Mouse (Mus musculus): ENCODE data around the gene Npas3. TPM values are rescaled to one million over a fixed set of nuclear protein-coding genes. Genes with fewer than 3 reads are reported as not detected.
A peak's percentile ranks its signal among the peaks of the same experiment; 100 is the strongest.

Gene Npas3
- total RNA-seq, 2 experiments from 2014 or later = 1.3 to 2.8 TPM

GRCm38 (mm10) chr12:53999647-54000637 lies 751.5 kb downstream of the Npas3 start:
- no peak for DNase-seq

GRCm38 (mm10) chr12:54002496-54002895 lies 754.0 kb downstream of the Npas3 start:
- peak in 1 of 2 experiments; percentile 31 for DNase-seq

DNA sequence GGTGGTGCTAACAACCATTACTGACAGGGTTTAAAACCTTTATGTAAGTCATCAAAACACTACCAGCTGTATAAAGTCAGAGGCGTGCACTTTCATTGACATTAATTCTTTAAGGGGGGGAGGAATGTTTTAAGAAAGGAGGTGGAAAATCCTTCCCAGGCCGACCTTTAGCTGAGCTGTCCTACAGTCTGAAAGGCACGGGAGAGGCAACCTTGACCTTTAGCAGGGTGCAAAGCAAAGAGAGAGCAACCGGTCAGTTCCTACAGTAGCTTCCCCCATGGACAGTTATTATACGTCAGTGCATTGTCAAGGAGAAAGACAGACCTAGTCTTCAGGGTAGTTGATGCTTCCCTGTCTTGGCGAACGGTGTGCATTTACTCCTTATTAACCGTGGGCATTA lies 756.1 kb downstream of the Npas3 start:
- DNase-seq = peak; percentile 60

DNA sequence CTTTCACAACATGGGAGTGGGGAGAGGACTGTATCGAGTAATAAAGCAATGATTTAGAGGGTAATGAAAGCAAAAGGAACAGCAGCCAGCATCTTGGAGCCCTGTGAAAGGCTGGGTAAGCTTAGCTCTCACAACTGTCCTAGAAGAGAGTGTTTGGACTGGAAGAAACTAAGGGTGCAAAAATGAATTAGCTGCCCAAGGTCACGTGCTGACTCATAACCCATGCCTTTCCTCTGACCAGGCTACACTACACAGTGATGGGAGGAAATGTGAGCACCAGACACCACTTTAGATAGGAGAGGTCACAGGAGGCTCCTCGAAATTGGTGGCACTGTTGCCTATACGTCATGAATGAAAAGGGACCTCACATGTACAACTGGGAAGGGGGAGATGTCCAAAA lies 757.1 kb downstream of the Npas3 start:
- DNase-seq = peak; percentile 61 to 71

DNA sequence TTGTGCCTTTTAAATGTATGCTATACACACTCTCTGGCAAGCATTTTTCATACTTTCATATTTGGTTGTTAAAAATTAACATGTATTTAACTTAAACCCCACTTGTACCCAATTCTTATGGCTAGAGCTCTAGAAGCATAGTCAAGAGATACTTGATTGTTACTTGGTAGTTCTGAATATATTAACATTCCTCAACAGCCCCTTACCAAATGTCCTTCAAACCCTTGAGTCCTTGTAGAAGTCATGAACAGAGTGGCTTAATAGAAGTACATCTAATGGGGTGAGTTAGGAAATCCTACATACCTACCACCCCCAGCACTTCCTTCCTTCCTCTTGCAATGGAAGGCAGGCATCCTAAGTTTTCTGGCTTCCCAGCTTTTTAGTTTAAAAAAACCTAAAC lies 766.8 kb downstream of the Npas3 start:
- no peak for DNase-seq

GRCm38 (mm10) chr12:54017949-54018348 lies 769.5 kb downstream of the Npas3 start:
- no peak for DNase-seq

DNA sequence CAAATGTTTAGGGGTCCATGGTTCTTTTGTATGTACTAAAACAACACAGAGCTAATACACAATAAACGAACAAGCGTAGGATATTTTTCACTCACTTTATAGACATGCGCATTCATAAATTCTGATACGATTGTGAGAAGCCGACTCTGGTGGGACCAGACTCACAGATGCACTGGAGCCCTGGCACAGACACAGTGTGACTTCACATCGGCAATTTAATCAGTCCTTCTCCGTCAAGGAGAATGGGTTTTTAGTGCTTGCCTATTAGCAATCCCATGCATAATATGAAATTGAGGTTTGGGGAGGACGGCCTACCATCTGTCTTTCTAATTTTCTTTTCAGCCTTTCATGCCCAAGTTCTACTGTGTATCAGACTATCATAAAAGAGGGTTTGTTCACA lies 771.5 kb downstream of the Npas3 start:
- DNase-seq = no peak

- DNase-seq = no peak
Measured at GRCm38 (mm10) chr12:54034666-54035346, 786.3 kb downstream of the Npas3 start.

- no peak for DNase-seq
Measured at GRCm38 (mm10) chr12:54037602-54038001, 789.1 kb downstream of the Npas3 start.

GRCm38 (mm10) chr12:54042996-54043544 lies 794.6 kb downstream of the Npas3 start:
- no peak for DNase-seq

DNA sequence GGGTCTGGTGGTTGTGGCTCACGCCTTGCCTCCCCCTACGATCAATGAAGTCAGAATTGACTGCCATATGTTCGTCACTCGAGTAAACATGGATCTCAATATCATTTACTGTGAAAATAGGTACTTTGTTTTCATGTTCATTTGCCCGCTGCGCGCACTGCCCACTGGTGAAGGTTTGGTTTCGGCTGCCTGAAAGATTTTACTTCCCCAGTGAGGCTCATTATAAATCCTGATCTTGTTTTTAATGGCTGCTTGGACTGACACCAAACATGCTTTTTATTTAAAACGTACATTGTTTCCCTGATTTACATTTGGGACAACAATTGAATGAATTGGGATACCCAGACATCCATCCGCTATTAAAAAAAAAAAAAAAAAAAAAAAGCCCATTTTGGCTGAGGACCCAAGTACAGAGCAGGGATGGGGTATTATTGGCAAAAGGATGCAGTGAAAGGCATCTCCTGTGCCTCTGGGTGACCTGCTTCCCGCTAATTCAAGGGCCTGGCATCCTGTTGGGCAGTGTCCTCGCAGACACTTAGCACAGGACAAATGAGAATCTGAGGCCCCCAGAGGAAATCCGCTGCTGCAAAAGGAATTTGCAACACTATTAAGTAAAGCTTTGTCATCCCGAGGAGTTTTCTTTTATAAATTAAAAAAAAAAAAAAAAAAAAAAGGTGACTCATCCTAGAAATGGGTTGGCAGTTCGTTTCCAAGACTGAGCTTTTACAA lies 796.3 kb downstream of the Npas3 start:
- DNase-seq = peak in 1 of 2 experiments; percentile 27

- no peak for DNase-seq
Measured at GRCm38 (mm10) chr12:54045360-54045759, 796.9 kb downstream of the Npas3 start.

DNA sequence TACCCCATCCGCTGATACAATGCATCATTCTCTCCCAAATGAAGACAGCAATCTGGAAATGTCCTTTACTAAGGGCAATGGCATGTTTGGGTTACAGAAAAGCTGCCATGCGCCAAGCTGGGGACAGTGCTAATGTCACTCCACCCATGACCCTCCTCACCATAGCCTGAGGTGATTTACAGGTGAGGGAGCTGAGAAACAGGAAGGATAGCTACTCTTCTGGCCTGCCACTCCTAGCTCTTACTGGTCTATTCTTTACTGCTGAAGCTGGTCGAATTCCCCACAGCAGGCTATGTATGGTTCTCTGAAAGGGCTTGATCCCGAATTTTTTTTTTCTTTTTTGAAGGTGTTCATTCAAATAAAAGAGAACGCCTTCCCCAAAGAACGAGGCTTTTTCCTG lies 798.3 kb downstream of the Npas3 start:
- DNase-seq = no peak

DNA sequence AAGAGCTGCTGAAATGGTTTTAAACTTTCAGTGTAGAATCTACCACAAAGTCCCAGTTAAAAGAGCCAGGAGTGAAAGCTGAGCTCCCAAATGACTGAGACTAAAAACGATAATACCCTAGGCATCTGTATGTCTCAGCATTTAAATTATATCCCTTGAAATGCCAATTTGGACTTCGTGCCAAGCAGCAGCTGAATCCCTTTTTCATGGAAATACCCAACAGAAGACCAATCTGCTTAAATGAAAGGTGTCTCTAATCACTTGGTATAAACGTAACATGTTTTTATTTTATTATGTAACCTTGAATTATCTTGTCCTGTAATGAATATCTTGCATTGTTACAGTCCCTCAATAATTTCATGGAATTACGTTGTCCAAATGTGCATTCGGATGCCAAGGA lies 799.6 kb downstream of the Npas3 start:
- no peak for DNase-seq

- no peak for DNase-seq
Measured at GRCm38 (mm10) chr12:54049926-54050325, 801.4 kb downstream of the Npas3 start.

DNA sequence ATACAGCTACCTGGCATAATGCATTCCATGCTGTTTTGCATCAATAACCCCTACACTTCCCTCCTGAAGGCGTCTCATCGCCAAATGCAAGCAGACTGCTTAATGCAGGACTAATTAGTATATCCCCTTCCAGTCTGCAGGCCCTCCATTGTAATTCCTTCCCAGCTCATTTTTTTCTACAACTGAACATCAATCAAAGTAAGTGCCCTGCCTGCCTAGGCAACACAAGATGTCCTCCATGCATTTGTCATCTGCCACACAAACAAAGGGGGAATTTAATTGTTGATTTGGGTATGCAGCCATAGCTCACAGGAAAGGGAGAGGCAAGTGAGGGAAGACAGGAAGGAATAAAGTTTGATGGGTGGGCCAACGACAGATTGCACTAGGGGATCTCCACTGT lies 804.5 kb downstream of the Npas3 start:
- DNase-seq = no peak

DNA sequence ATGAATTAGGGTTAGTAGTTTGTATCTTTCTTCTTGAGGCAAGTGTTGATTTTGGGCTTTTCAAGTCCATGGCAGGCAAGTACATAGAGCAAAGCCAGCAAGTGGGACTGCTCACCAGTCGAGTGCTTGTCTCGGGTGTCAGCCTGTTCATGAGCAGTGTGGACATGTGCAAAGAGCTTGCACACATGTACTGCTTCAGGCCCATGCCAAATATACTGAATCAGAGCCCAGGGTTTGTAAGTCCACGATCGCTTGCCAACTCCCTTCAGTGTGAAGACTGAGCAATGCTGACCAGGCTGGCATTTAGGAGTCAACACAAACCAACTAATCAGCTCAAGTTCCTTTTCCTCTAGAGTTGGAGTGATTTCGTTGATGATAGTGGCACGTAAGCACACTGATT lies 805.1 kb downstream of the Npas3 start:
- no peak for DNase-seq

DNA sequence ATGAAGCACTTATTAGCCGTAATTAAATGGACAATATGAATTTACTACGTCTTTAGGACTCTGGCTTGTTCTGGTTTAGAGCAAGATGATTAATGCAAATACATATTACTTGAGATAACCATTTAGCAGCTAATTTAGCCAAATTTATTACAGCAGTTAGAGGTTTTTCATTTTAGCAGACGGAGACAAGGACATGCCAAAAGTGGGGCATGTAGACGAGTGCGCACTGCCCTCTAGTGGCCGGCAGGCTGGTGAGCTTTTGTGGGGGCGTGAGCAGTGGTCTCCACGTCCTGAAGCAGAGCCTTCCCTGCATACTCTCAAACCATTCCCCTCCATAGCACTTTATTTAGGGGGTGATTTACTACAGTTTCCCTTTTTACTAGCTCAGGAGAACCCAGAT lies 812.3 kb downstream of the Npas3 start:
- peak; percentile 81 to 86 for DNase-seq

DNA sequence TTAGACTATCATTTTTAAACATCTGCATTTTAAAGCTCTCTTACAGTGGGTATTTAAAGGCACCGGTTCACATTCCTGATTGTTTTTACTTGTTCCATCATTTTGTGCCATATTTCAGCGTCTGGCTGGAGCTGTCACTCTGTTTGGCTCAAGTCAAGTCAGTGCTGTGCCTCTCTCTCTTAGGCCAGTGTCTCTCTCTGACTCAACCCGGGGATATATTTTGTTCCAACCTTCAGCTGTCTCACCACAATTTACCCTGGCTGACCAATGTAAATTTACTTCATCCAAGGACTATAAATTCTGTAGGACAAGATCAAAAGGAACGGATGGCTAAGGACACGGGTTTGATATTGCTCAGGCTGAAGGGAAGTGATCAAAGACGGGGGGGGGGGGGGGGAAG lies 812.7 kb downstream of the Npas3 start:
- DNase-seq = peak; percentile 38 to 50

DNA sequence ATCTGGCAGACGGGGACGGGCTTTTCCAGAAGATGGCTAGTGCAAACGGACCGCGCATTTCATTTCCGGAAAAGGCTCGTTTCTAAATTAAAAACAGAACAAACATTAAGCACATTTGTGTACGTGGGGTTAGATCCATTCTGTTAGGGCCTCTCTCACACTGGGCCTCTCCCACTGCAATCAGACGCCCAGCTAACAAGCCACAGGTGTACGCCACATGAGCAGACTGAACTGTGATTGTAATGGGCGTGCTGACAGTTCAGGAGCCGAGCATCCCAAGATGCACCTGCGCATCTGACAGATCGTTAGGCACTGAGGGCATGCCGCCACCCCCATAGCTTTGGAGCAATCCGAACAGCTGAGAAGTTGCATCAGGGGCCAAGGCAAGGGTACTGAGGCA lies 816.5 kb downstream of the Npas3 start:
- no peak for DNase-seq

DNA sequence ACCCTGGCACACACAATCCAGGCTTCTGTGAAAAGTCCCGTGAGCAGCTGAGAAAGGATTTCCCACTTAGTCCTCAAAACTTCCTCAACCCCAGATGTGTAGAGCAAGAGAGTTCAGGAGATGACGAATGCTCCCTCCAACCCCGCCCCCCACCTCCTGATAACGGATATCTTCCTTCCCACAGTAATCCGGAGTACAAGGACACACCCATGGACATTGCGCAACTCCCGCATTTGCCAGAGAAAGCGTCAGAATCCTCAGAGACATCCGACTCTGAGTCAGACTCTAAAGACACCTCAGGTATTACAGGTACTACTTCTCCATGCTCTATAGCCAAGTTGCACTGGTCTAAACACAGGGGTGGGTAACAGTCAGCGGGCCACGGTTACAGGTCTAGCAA lies 817.1 kb downstream of the Npas3 start:
- peak; percentile 21 to 29 for DNase-seq

- no peak for DNase-seq
Measured at GRCm38 (mm10) chr12:54067419-54067818, 818.9 kb downstream of the Npas3 start.
